Comparison of ENCODE assay signal across 18 mouse cellular contexts in the genomic region with DNA sequence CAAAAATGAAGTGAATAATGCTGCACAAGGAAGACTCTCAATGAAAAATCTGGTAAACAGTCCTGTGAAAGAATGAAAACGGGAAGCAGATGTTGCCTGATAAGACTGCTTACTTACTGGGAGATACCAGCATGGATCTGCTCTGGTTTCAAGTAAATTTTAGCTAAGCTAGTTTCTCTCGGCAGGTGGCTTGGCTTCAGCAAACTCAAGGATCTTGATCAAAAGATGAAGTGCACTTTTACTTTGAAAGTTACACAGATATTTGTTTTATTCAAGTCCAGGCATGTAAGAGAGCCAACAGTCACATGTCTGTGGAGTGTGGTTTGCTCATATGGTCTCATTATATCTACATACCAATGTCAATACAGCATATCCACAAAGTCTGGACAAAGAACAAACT.
A peak's percentile ranks its signal among the peaks of the same experiment; 100 is the strongest.
DNase-seq lines count a peak whose midpoint lies in the region; ATAC-seq and TF ChIP-seq lines count a peak whose summit lies in the region.
"Had no signal": no experiment of that assay in that cellular context is flagged by ENCODE, and none has a peak within 500 bp of the region (broad histone marks: within the 10 kb centered on the region; RNA-seq: fewer than 3 reads in every experiment).

No protein-coding gene starts in this region.

- no peak for DNase-seq in forebrain, embryonic 14.5 days (ENCODE audit: low spot score)
- DNase-seq in lung, postnatal 10 days: no peak
- DNase-seq in embryo, embryonic 10.5 days (ENCODE audit: low spot score): peak; percentile 22
- no peak for DNase-seq in right cerebral cortex, postnatal 25 days
- DNase-seq in cerebellum, adult 11 months: no peak
- DNase-seq: B cell, adult 2 months; cerebellum, adult 8-10 months; gastrocnemius, postnatal 25 days; heart, postnatal 10 days; kidney, adult 18-20 months; layer of hippocampus, postnatal 36 days; spleen, adult 18-20 months; thymus, postnatal 4 days had no signal

- no peak overlapping the region for H3K9ac ChIP-seq in forebrain, embryonic 16.5 days (replicated peaks; ENCODE audit: low read depth, low read length)
- no peak overlapping the region for H3K9ac ChIP-seq in forebrain, embryonic 14.5 days (ENCODE audit: low read length)
- no peak overlapping the region for H3K9ac ChIP-seq in lung, embryonic 16.5 days (ENCODE audit: low read length)
- H3K9ac ChIP-seq: liver, embryonic 14.5 days had no signal

- 69% methylated on average over 2 of the region's 2 CpGs for WGBS in forebrain, embryonic 16.5 days
- WGBS in forebrain, embryonic 14.5 days: 69% methylated on average over 2 of the region's 2 CpGs
- WGBS in lung, embryonic 16.5 days: 17% methylated on average over 2 of the region's 2 CpGs

- no peak for TF ChIP-seq POLR2A in myocyte (IDR thresholded peaks at IDR 0.05; ENCODE audit: insufficient read length, low read depth)

- H3ac ChIP-seq in myocyte (ENCODE audit: control insufficient read depth, insufficient read length): no peak overlapping the region

- no peak overlapping the region for H3K4me2 ChIP-seq in forebrain, embryonic 16.5 days (ENCODE audit: low read length)
- H3K4me2 ChIP-seq in forebrain, embryonic 14.5 days (ENCODE audit: low read length): no peak overlapping the region
- H3K4me2 ChIP-seq in lung, embryonic 16.5 days (ENCODE audit: low read depth, low read length): no peak overlapping the region
- peak overlapping the region; percentile 19 for H3K4me2 ChIP-seq in myocyte (ENCODE audit: low read depth)

- H3K4me1 ChIP-seq in forebrain, embryonic 16.5 days (replicated peaks; ENCODE audit: control insufficient read depth, insufficient read depth, low read length): no peaks in the 10 kb centered on the region
- no peaks in the 10 kb centered on the region for H3K4me1 ChIP-seq in forebrain, embryonic 14.5 days (ENCODE audit: control insufficient read depth, insufficient read depth, low read length)
- H3K4me1 ChIP-seq in lung, embryonic 16.5 days (replicated peaks; ENCODE audit: control insufficient read depth, insufficient read depth, low read length): peaks cover 2% of the 10 kb centered on the region; the same call in 1 of the 2 replicates

- no peaks in the 10 kb centered on the region for H3K36me3 ChIP-seq in forebrain, embryonic 16.5 days (ENCODE audit: control insufficient read depth, insufficient read depth)
- H3K36me3 ChIP-seq in forebrain, embryonic 14.5 days (ENCODE audit: control insufficient read depth, insufficient read depth, low read length): no peaks in the 10 kb centered on the region
- no peaks in the 10 kb centered on the region for H3K36me3 ChIP-seq in lung, embryonic 16.5 days (ENCODE audit: control insufficient read depth, insufficient read depth, low read length)
- H3K36me3 ChIP-seq in myocyte (ENCODE audit: control insufficient read depth, insufficient read depth): no peaks in the 10 kb centered on the region

- H3K9me3 ChIP-seq in forebrain, embryonic 16.5 days (ENCODE audit: control insufficient read depth, low read length): no peaks in the 10 kb centered on the region
- H3K9me3 ChIP-seq in forebrain, embryonic 14.5 days (replicated peaks; ENCODE audit: control insufficient read depth, low read length): no peaks in the 10 kb centered on the region
- no peaks in the 10 kb centered on the region for H3K9me3 ChIP-seq in lung, embryonic 16.5 days (ENCODE audit: control insufficient read depth, low read length)

- no peaks in the 10 kb centered on the region for H3K79me2 ChIP-seq in myocyte (ENCODE audit: control insufficient read depth, insufficient read depth)

- no peak overlapping the region for H3K27ac ChIP-seq in forebrain, embryonic 16.5 days (ENCODE audit: low read length)
- no peak overlapping the region for H3K27ac ChIP-seq in forebrain, embryonic 14.5 days (ENCODE audit: low read depth, low read length)
- 0 out of 2 replicates have a peak overlapping the region, but pooled peaks have one; percentile 3 for H3K27ac ChIP-seq in lung, embryonic 16.5 days (ENCODE audit: low read length)
- H3K27ac ChIP-seq: liver, embryonic 14.5 days had no signal

- H3K4me3 ChIP-seq in forebrain, embryonic 16.5 days (replicated peaks; ENCODE audit: low read length): no peak overlapping the region
- no peak overlapping the region for H3K4me3 ChIP-seq in forebrain, embryonic 14.5 days (ENCODE audit: low read depth, low read length)
- H3K4me3 ChIP-seq in lung, embryonic 16.5 days (ENCODE audit: low read length): no peak overlapping the region
- H3K4me3 ChIP-seq in myocyte: no peak overlapping the region

- ATAC-seq in forebrain, embryonic 16.5 days: peak; percentile 58
- no peak for ATAC-seq in forebrain, embryonic 14.5 days
- peak; percentile 79 for ATAC-seq in lung, embryonic 16.5 days (ENCODE audit: low read depth)
- ATAC-seq: hindbrain, embryonic 16.5 days had no signal

- H3K27me3 ChIP-seq in forebrain, embryonic 16.5 days (replicated peaks; ENCODE audit: control insufficient read depth, insufficient read depth, low read length): no peaks in the 10 kb centered on the region
- no peaks in the 10 kb centered on the region for H3K27me3 ChIP-seq in forebrain, embryonic 14.5 days (replicated peaks; ENCODE audit: control insufficient read depth, insufficient read depth, low read length)
- no peaks in the 10 kb centered on the region for H3K27me3 ChIP-seq in lung, embryonic 16.5 days (ENCODE audit: control insufficient read depth, insufficient read depth, low read depth, low read length)
- H3K27me3 ChIP-seq in myocyte (ENCODE audit: control insufficient read depth, insufficient read depth, insufficient read length): no peaks in the 10 kb centered on the region

TF ChIP-seq in myocyte, 11 proteins besides CTCF, POLR2A, EP300 and RAD21:
- no peak for TF ChIP-seq TCF12 (IDR thresholded peaks at IDR 0.05; ENCODE audit: insufficient read depth, poor library complexity, severe bottlenecking)
- no peak for TF ChIP-seq TCF3 (IDR thresholded peaks at IDR 0.05; ENCODE audit: insufficient read length, low read depth)
- TF ChIP-seq USF1 (IDR thresholded peaks at IDR 0.05; ENCODE audit: low read depth): peak; percentile 68
